Mouse (Mus musculus): ENCODE results near the gene H6pd. TPM values are rescaled to one million over a fixed set of nuclear protein-coding genes. Genes with fewer than 3 reads are reported as not detected.

Gene H6pd
- polyA plus RNA-seq, 1 experiment from 2014 or later: 5.6 TPM

DNA sequence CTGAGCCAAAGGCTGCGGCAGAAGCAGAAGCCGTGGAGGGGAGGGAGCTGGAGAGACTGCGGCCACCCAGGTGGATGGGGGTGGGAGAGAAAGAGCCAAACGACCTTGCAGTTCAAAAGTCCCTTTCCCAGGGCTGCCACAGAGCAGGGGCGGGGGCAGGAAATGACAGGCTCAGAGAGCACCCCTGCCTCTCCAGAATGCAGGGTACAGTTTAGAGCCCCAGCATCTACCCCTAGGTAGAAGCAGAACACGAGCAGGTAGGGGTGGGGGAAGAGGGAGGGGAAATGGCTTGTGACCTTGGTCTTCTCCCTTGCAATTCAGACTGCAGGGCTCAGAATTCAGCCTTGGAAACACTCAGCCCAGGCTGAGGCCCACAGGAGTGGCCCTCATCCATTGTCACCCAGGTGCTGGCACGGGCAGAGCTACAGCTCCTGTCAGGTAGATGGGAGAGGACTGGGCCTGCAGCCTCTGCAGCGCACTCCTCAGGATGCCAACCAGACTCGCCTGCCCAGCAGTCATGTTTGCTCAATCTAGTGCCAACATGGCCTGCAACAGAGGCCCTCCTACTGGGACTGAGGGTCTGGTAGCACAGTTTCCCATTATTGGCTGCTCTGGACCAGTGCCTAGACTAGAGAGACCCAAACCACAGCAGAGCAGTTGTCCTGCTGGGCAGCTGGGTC is 17.7 kb downstream of the H6pd start:
- 18% methylated on average over 9 of the region's 9 CpGs for WGBS
- H3K27ac ChIP-seq: peak overlapping the region; percentile 77

GRCm38 (mm10) chr4:149990212-149990953 is 18.4 kb downstream of the H6pd start:
- Histone ChIP-seq H3K9me3 (replicated peaks) (no peaks in the 10 kb centered on the region), H3K27me3 (ENCODE audit: low read depth, poor library complexity, severe bottlenecking) (peaks cover 17% of the 10 kb centered on the region; the same call in 1 of the 2 replicates), H3K4me3 (peak overlapping the region; percentile 14), H3K4me1 (peaks cover 45% of the 10 kb centered on the region), H3K27ac (peak overlapping the region; percentile 77), H3K36me3 (no peaks in the 10 kb centered on the region)
- peak; percentile 53 for DNase-seq (ENCODE audit: low spot score)
- WGBS: 7% methylated on average over 8 of the region's 8 CpGs

More for the DNA sequence above, 17.7 kb downstream of the H6pd start:
- peak overlapping the region; percentile 14 for H3K4me3 ChIP-seq
- no peaks in the 10 kb centered on the region for H3K36me3 ChIP-seq
- DNase-seq (ENCODE audit: low spot score): peak; percentile 65
- H3K9me3 ChIP-seq (replicated peaks): no peaks in the 10 kb centered on the region
- H3K27me3 ChIP-seq (ENCODE audit: low read depth, poor library complexity, severe bottlenecking): peaks cover 17% of the 10 kb centered on the region; the same call in 1 of the 2 replicates
- peaks cover 45% of the 10 kb centered on the region for H3K4me1 ChIP-seq

DNA sequence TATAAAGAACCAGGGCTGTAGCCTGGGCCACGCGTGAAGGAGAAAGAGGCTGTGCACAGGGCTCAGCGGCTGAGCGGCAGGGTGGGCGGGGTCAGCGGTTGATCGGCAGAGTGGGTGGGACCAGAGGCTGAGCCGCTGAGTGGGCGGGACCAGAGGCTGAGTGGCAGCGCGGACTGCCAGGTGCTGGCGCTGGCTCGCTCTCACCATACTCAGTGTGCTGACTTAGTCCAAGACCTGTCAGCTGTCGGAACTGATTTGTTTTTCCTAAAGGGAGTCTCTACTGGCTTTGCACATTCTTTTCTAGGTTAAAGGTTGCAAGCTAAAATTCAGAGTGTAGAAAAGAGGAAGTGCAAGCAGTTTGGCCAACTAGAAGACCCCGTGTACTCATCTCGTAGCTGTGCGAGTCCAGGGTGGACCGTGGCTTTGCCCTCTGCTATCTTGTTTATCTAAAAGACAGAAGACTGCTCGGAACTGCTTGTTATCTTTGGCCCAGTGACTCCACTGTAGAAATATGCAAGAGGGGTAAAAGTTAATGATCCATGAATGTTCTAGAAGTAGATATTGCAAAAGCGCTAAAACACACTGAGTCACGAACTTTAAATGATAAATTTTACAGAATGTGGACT is 19.8 kb downstream of the H6pd start:
- H3K4me3 ChIP-seq: peak overlapping the region; percentile 40
- WGBS: 12% methylated on average over 21 of the region's 21 CpGs
- H3K27ac ChIP-seq: peak overlapping the region; percentile 66

GRCm38 (mm10) chr4:149988301-149988700 is 20.5 kb downstream of the H6pd start:
- DNase-seq (ENCODE audit: low spot score): no peak
- Histone ChIP-seq H3K9me3 (replicated peaks) (no peaks in the 10 kb centered on the region), H3K4me3 (peak overlapping the region; percentile 40), H3K4me1 (peaks cover 45% of the 10 kb centered on the region), H3K27ac (no peak overlapping the region), H3K36me3 (no peaks in the 10 kb centered on the region), H3K27me3 (ENCODE audit: low read depth, poor library complexity, severe bottlenecking) (peaks cover 17% of the 10 kb centered on the region; the same call in 1 of the 2 replicates)
- WGBS: 77% methylated on average over 6 of the region's 6 CpGs

More for the DNA sequence above, 19.8 kb downstream of the H6pd start:
- peak; percentile 86 for DNase-seq (ENCODE audit: low spot score)
- peaks cover 17% of the 10 kb centered on the region; the same call in 1 of the 2 replicates for H3K27me3 ChIP-seq (ENCODE audit: low read depth, poor library complexity, severe bottlenecking)
- H3K4me1 ChIP-seq: peaks cover 45% of the 10 kb centered on the region
- no peaks in the 10 kb centered on the region for H3K36me3 ChIP-seq
- H3K9me3 ChIP-seq (replicated peaks): no peaks in the 10 kb centered on the region

DNA sequence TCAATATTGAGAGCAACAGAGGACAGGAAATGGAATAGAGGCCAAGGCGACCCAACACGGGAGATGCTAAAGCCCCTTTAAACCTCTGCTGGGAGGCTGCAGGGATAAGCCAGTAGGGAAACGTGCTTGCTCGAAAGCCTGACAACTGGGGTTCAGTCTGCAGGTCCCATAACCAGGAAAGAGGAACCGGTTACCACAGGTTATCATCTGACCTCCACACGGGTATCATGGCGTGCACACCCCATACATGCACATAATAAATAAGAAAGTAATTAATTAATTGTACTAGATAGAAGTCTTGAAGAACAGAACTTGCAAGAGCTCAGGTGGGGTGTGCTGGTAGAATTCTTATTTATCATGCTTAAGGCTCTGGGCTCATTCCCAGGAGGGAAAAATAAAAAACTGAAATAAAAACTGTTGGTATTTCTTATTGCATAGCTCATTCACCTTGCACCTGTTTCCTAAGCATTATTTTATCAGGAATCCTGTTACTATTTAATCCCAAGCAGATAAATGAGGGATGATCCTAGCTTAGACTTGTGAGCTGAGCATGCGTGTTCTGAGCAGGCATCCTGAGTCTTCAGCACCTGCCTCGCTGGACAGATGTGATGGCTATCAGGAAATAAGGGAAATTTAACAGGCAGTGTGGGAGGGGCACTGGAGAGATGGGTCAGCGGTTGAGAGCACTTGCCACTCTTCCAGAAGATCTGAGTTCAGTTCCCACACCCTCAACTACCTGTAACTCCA is 22.0 kb downstream of the H6pd start:
- Histone ChIP-seq H3K9me3 (replicated peaks) (no peaks in the 10 kb centered on the region), H3K4me1 (peaks cover 43% of the 10 kb centered on the region), H3K36me3 (no peaks in the 10 kb centered on the region), H3K27ac (no peak overlapping the region), H3K27me3 (ENCODE audit: low read depth, poor library complexity, severe bottlenecking) (peaks cover 10% of the 10 kb centered on the region; the same call in 1 of the 2 replicates), H3K4me3 (no peak overlapping the region)
- 79% methylated on average over 10 of the region's 10 CpGs for WGBS
- no peak for DNase-seq (ENCODE audit: low spot score)

DNA sequence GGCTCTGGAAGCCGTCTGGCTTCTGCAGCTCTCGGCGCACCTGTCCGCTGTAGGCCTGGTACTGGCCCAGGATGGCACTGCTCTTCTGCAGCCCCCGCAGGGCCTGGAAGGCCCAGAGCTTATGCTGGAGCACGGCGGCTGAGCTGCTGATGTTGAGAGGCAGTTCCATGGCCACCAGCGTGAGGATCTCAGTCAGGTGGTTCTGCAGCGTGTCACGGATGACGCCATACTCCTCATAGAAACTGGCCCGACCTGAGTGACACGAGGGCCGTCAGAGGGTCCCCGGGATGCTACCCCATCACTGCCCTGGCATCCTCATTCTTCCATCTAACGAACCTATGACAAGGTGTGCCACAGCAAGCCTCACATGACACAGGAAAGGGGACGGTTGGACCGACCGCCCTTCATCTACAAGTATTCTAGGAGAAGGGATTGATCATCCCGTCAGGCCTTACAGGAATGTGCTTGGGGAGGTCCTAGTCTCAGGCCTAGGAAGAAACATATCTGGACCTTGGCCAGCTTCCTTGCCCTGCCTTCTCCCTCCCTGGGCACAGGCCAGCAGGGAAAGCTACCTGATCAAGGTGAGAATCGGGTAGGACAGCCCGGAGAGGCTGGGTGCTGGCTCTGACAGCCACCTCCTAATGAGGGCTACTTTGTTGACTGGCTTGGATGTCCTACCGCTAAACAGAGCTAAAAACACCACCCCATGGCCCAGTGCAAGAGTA is 24.7 kb downstream of the H6pd start:
- DNase-seq (ENCODE audit: low spot score): no peak
- WGBS: 91% methylated on average over 23 of the region's 23 CpGs
- Histone ChIP-seq H3K9me3 (replicated peaks) (no peaks in the 10 kb centered on the region), H3K4me1 (peaks cover 32% of the 10 kb centered on the region), H3K27ac (peak overlapping the region; percentile 40; the same call in 1 of the 2 replicates), H3K27me3 (ENCODE audit: low read depth, poor library complexity, severe bottlenecking) (peaks cover 3% of the 10 kb centered on the region; the same call in 1 of the 2 replicates), H3K36me3 (no peaks in the 10 kb centered on the region), H3K4me3 (no peak overlapping the region)

DNA sequence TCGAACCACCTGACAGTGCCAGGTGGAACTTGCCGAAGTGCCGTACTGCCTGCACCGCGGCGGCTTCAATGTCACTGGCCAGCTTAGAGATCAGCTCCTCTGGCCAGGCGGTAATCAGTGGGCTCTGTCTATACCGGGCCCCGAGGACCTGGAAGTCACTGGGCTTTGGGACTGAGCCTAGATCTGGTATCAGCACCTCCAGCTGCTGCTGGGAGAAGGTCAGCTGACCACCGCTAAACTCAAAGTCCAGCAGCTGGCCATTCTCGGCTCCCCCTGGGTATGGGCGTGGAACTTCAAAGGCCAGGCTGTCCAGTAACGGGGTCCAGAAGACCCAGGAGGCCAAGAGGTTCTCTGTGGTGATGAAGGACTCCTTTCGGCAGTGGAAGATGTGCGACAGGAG is 26.7 kb downstream of the H6pd start:
- no peak for DNase-seq (ENCODE audit: low spot score)
- Histone ChIP-seq H3K36me3 (no peaks in the 10 kb centered on the region), H3K27me3 (ENCODE audit: low read depth, poor library complexity, severe bottlenecking) (peaks cover 10% of the 10 kb centered on the region; the same call in 1 of the 2 replicates), H3K27ac (peak overlapping the region; percentile 4; the same call in 1 of the 2 replicates), H3K4me3 (no peak overlapping the region), H3K4me1 (peaks cover 37% of the 10 kb centered on the region), H3K9me3 (replicated peaks) (no peaks in the 10 kb centered on the region)
- WGBS: 78% methylated on average over 15 of the region's 15 CpGs

- peak overlapping the region; percentile 75; the same call in 1 of the 2 replicates for H3K27ac ChIP-seq
- peak; percentile 94 for DNase-seq (ENCODE audit: low spot score)
- no peaks in the 10 kb centered on the region for H3K9me3 ChIP-seq (replicated peaks)
- H3K4me1 ChIP-seq: peaks cover 50% of the 10 kb centered on the region
- WGBS: 11% methylated on average over 12 of the region's 12 CpGs
- peaks cover 10% of the 10 kb centered on the region; the same call in 1 of the 2 replicates for H3K27me3 ChIP-seq (ENCODE audit: low read depth, poor library complexity, severe bottlenecking)
- H3K4me3 ChIP-seq: peak overlapping the region; percentile 33; the same call in 1 of the 2 replicates
- H3K36me3 ChIP-seq: no peaks in the 10 kb centered on the region
Observed at GRCm38 (mm10) chr4:149979819-149980308, 29.0 kb downstream of the H6pd start.

GRCm38 (mm10) chr4:149978820-149979219 is 30.0 kb downstream of the H6pd start:
- H3K36me3 ChIP-seq: no peaks in the 10 kb centered on the region
- peaks cover 10% of the 10 kb centered on the region; the same call in 1 of the 2 replicates for H3K27me3 ChIP-seq (ENCODE audit: low read depth, poor library complexity, severe bottlenecking)
- H3K27ac ChIP-seq: peak overlapping the region; percentile 75; the same call in 1 of the 2 replicates
- H3K4me3 ChIP-seq: no peak overlapping the region
- DNase-seq (ENCODE audit: low spot score): no peak
- H3K4me1 ChIP-seq: peaks cover 50% of the 10 kb centered on the region
- 83% methylated on average over 2 of the region's 2 CpGs for WGBS
- no peaks in the 10 kb centered on the region for H3K9me3 ChIP-seq (replicated peaks)

DNA sequence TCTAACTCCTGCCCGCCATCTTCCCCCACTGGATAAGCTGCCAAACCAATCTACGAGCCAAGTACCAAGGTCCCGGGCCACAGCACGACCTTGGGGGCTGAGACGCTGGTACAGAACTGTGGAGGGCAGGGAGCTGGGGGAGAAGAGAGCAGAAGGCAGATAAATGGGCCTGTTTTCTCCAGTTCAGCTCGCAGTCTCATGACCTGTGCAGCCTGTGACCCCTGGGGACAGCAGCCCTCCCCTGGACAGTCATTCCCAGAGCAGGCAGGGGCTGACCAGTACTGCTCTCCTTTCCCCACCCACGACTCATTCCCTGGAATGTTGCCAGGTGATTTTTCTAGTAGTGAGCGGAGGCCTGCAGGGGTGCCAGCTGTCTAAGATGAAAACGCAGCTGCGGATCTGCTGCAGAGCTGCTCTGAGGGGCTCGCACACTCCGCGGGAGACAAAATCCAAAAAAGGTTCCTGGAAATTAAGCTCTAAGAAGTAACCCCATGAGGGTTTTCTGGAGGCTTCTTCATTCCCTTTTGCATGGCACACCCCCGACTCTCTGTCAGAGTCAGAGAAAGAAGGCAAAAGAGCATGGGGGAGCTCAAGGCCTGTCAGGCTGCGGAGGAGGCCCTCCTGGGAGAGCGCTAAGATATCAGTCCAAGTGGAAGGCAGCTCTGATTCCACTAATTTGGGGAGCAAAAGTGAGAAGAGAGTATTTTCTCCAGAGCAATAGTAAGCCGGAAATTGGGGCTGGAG is 30.9 kb downstream of the H6pd start:
- WGBS: 74% methylated on average over 17 of the region's 17 CpGs
- Histone ChIP-seq H3K4me3 (no peak overlapping the region), H3K27me3 (ENCODE audit: low read depth, poor library complexity, severe bottlenecking) (peaks cover 10% of the 10 kb centered on the region; the same call in 1 of the 2 replicates), H3K4me1 (peaks cover 49% of the 10 kb centered on the region), H3K9me3 (replicated peaks) (no peaks in the 10 kb centered on the region), H3K36me3 (no peaks in the 10 kb centered on the region), H3K27ac (peak overlapping the region; percentile 25; the same call in 1 of the 2 replicates)
- no peak for DNase-seq (ENCODE audit: low spot score)

- WGBS: 62% methylated on average over 6 of the region's 6 CpGs
- no peak overlapping the region for H3K27ac ChIP-seq
- no peak overlapping the region for H3K4me3 ChIP-seq
- H3K4me1 ChIP-seq: peaks cover 42% of the 10 kb centered on the region
- H3K9me3 ChIP-seq (replicated peaks): no peaks in the 10 kb centered on the region
- H3K36me3 ChIP-seq: no peaks in the 10 kb centered on the region
- peaks cover 10% of the 10 kb centered on the region; the same call in 1 of the 2 replicates for H3K27me3 ChIP-seq (ENCODE audit: low read depth, poor library complexity, severe bottlenecking)
- no peak for DNase-seq (ENCODE audit: low spot score)
Observed at GRCm38 (mm10) chr4:149977181-149977580, 31.6 kb downstream of the H6pd start.

Data from limb, embryonic 10.5 days (tissue).